Mouse (Mus musculus) myocyte (in vitro differentiated cells): ENCODE measurements around the gene Enpp1.

ENCODE experiments used
- E2F4 ChIP-seq: IDR thresholded peaks from one replicate; pipeline ENCODE4 v1.6.1; 2011; ENCODE audit warnings: mild to moderate bottlenecking, control low read depth, moderate library complexity; ENCODE audit not compliant: insufficient read depth
- MAX ChIP-seq: IDR thresholded peaks from one replicate; pipeline ENCODE4 v1.6.1; 2011; ENCODE audit warnings: low read depth, mild to moderate bottlenecking, control low read depth
- MYOG ChIP-seq, 3 experiments: IDR thresholded peaks; one replicate each; pipeline ENCODE4 v1.6.1; 2011; ENCODE audit warnings: control low read depth in 2 of 3, low read depth in 2 of 3, mild to moderate bottlenecking in 2 of 3; ENCODE audit not compliant: insufficient read length in 2 of 3, control insufficient read depth in 1 of 3, insufficient read depth in 1 of 3
- POLR2A ChIP-seq: IDR thresholded peaks from one replicate; pipeline ENCODE4 v1.6.1; 2011; ENCODE audit warnings: low read depth, mild to moderate bottlenecking, control low read depth, moderate library complexity; ENCODE audit not compliant: insufficient read length
- POLR2AphosphoS2 ChIP-seq: IDR thresholded peaks from one replicate; pipeline ENCODE4 v1.6.1; 2011; ENCODE audit warnings: low read depth, control low read depth; ENCODE audit not compliant: insufficient read length
- USF1 ChIP-seq: IDR thresholded peaks from one replicate; pipeline ENCODE4 v1.6.1; 2011; ENCODE audit warnings: low read depth, mild to moderate bottlenecking, control low read depth, moderate library complexity

DNA sequence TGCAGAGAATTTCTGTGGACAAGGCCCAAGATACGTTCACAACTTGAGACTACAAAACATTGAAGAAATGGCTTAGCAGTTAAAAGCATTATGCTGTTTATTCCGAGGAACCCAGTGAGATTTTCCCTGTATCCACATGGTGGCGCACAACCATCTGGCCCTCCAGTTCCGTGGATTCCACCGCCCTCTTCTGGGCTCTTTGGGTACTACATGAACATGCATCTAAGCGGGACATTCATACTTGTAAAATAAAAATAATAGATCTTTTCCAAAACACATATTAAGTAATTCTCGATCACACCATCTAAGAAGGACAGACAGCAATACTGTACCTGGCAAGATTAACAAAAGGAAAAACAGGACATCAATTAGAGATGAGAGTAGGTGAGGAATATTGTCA lies 89.4 kb downstream of the Enpp1 start:
- TF ChIP-seq POLR2A (no peak), USF1 (no peak), MAX (no peak), POLR2AphosphoS2 (no peak), MYOG (IDR thresholded peaks at IDR 0.05; ENCODE audit: control insufficient read depth in 1 of 3, insufficient read depth in 1 of 3, insufficient read length in 2 of 3, low read depth in 2 of 3) (no peak), E2F4 (no peak)
